Mouse (Mus musculus) spleen, postnatal 10 days (tissue): ENCODE results near the gene Rimbp2.
"Not testable (repeated sequence)": the region's sequence is repeated elsewhere in the genome, so short reads cannot be mapped to it uniquely, and the experiment has no call there.

Source experiments
- DNase-seq, 2 experiments: peaks; one replicate each; pipeline ENCODE4 v3.0.0; 2021 to 2022; ENCODE audit warnings: low spot score in 2 of 2

Gene Rimbp2

GRCm38 (mm10) chr5:128745206-128745605 lies 208.1 kb downstream of the Rimbp2 start:
- DNase-seq: no peak

- no peak for DNase-seq
These were observed 208.9 kb downstream of the Rimbp2 start for GRCm38 (mm10) chr5:128744351-128744750.

GRCm38 (mm10) chr5:128739838-128740171 lies 213.5 kb downstream of the Rimbp2 start:
- no peak for DNase-seq

- no peak for DNase-seq
These were observed 214.0 kb downstream of the Rimbp2 start for GRCm38 (mm10) chr5:128739168-128739837.

GRCm38 (mm10) chr5:128735921-128736320 lies 217.4 kb downstream of the Rimbp2 start:
- DNase-seq: no peak

- no peak for DNase-seq
These were observed 219.3 kb downstream of the Rimbp2 start for GRCm38 (mm10) chr5:128733955-128734354.

- no peak for DNase-seq
These were observed 220.8 kb downstream of the Rimbp2 start for GRCm38 (mm10) chr5:128732416-128733014.

- no peak for DNase-seq
These were observed 222.7 kb downstream of the Rimbp2 start for GRCm38 (mm10) chr5:128730634-128731033.

GRCm38 (mm10) chr5:128729341-128729740 lies 223.9 kb downstream of the Rimbp2 start:
- no peak for DNase-seq

- not testable (repeated sequence) for DNase-seq
These were observed 232.8 kb downstream of the Rimbp2 start for GRCm38 (mm10) chr5:128720461-128720860.

- no peak for DNase-seq
These were observed 238.1 kb downstream of the Rimbp2 start for GRCm38 (mm10) chr5:128715171-128715570.

- DNase-seq: no peak
These were observed 241.4 kb downstream of the Rimbp2 start for GRCm38 (mm10) chr5:128711847-128712246.

GRCm38 (mm10) chr5:128710596-128710995 lies 242.7 kb downstream of the Rimbp2 start:
- no peak for DNase-seq

- no peak for DNase-seq
These were observed 244.4 kb downstream of the Rimbp2 start for GRCm38 (mm10) chr5:128708929-128709328.
